Mouse (Mus musculus): ENCODE data around the gene Wdr75.
A peak's percentile ranks its signal among the peaks of the same experiment; 100 is the strongest.

The Wdr75 gene

GRCm38 (mm10) chr1:45794969-45795908, at the start of gene Wdr75:
Gene Wdr75, plus strand, starts transcription at chr1:45795166.
- DNase-seq, result peak; percentile 93

- no peak for DNase-seq
Observed at GRCm38 (mm10) chr1:45755902-45756301, 39.1 kb upstream of the Wdr75 start.

DNA sequence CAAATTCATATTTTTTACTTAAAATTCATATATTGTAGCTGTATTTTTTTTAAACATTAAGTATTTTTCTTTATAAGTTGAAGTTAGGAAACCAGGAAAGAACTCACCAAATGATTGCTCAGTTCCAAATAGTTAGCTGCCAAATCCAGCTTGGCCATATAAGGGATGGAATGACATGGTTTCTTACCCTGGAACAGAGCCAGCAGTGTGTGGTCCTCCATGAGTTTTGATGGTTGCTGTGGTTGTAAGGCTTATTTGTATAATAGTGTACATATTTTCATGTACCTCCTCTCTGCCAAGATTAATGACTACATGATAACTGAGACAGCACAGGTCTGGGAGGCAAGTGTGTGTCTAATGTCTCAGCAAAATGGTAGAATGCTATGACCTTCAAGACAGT, 38.3 kb upstream of the Wdr75 start:
- DNase-seq, result no peak

GRCm38 (mm10) chr1:45758011-45758410, 37.0 kb upstream of the Wdr75 start:
- DNase-seq, result no peak

DNA sequence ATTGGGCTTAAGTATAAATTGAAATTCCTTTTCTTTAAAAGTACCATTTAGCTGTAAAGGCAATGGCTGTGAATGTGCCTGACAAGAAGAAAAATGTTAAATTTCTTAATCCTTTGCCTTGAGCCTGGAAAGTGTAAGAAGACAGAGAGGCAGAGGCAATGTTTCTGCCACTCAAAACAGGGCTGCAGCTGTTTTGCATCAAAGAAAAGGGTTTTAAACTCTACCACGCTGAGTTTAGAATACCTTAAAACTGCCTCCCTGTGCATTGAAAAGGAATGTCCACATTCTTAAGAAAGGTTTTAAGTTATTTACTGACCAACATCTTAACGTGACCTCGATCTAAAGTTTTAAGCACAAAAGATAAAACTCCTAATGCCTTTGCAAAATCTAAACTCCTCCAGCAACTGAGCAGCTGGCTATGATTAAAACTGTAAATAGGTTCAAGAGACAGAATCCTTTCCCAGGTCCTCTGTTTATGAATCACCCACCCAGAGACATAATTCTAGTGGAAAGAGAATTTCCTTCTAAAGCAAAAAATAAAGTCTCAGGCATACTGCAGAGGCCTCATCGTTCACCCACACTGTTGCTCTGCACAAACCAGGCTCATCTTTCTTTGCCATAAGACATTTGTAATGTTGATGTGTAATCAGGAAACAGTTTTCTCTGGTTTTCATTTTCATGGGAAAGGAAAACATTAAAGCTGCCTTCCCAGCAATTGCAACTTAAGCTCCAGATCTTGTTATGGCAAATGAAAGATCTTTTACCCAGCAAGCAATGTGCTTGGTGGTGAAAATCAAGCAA, 34.1 kb upstream of the Wdr75 start:
- no peak for DNase-seq

- DNase-seq, result no peak
Observed at GRCm38 (mm10) chr1:45761468-45761795, 33.5 kb upstream of the Wdr75 start.

GRCm38 (mm10) chr1:45765678-45766077, 29.3 kb upstream of the Wdr75 start:
- no peak for DNase-seq

DNA sequence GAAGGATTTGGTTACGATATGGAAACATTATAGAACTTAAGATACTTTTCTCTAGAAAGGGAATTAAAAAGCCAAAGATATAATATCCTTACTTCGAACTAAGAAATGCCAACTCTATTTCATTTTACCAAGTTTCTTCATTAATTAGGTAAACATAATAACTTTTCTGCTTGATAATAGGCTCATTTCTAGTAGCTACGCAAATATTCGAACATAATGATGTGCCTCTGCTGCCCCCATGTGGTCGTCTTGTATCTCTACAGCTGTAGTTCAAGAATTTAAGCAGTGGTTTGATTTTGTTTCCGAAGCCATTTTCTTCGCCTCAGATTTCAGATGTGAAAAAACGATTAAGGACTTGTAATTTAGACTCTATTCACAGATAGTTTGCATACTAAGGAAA, 28.8 kb upstream of the Wdr75 start:
- peak; percentile 33 for DNase-seq

GRCm38 (mm10) chr1:45767533-45767932, 27.4 kb upstream of the Wdr75 start:
- DNase-seq, result no peak

DNA sequence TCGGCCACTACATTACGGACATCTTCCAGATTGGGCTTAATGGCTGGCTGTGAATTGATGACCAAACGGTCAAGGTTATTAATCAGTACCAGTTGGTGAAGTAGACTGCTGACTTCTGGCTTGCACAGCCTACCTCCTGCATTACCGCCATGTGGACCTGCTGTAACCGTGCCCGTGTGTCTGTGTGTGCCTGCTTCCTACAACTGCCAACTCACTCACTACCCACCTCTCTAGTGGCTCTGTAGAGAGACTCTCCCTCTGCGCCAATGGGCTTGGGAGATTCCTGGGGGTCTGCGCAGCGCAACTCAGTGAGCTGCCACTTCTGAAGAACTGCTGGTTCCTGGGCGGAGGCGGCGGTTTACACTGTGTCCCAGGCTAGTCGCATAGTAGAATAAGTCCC, 25.6 kb upstream of the Wdr75 start:
- no peak for DNase-seq

DNA sequence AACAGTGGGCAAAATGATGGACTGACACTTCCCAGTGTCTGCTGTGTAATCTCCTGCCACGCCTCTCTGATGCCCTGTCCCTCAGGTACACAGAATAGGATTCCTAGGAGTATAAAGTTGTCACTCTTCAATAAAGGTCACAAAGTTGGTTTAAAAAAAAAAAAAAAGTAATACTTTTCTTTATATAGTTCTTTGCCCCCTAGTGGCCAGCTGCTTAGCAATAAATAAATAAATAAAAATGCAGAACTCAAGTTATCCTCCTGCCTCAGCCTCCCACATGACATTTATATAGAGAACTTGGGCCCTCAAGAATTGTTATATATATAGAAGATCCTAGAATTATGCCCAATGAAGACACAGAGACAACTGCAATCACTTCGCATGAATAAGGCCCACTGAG, 24.9 kb upstream of the Wdr75 start:
- DNase-seq, result no peak

DNA sequence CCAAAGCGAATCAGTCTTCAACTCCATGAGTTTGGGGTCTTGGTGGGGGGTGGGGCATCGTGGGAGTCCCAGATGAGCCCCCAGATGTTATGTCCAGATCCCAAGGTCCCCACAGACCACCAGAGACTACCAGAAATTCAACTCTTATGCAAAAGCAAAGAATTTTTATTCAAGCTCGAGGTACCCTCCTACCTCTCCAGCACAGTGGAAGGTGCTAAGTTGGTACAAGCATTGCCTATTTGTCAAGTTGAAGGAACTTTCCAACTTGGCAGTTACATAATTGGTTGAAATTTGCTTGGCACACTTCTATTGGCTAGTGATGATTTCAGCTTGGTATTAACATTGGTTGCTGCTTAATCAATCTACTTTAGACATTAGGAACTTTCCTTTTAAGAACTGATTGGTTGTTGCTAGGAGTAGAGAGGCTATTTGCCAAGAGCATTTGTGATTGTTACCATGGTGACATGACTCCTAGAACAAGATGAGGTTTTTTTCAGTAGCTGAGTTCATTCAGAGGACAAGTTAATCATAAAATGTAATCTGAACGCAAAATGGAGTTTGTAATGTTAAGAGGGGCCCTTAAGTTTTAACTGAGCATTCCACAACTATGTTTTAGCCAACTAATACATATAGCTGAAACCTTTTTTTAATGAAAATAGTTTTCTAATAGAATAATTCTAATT, 14.2 kb upstream of the Wdr75 start:
- DNase-seq, result no peak

DNA sequence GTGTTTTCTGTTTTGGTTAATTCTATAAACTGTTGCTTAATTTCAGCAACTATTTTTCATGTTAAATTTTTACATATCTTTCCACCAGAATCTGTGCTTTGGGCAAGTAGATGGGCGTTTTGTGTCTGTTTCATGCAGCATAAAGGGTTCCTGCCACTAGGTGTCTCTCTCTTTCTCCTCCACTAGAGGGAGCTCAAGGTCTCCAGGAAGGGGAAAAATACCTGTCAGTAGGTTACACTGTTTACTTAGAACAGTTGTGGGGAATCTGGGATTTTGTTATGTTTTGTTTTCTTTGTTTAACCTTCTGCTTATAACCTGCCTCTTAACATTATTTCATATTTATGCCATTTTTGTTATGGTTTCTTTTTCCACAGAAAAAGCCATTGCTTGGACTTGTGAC, 21.9 kb downstream of the Wdr75 start:
- peak; percentile 12 for DNase-seq

GRCm38 (mm10) chr1:45818564-45818963, 23.6 kb downstream of the Wdr75 start:
- DNase-seq, result no peak

- no peak for DNase-seq
Observed at GRCm38 (mm10) chr1:45824441-45824840, 29.5 kb downstream of the Wdr75 start.

DNA sequence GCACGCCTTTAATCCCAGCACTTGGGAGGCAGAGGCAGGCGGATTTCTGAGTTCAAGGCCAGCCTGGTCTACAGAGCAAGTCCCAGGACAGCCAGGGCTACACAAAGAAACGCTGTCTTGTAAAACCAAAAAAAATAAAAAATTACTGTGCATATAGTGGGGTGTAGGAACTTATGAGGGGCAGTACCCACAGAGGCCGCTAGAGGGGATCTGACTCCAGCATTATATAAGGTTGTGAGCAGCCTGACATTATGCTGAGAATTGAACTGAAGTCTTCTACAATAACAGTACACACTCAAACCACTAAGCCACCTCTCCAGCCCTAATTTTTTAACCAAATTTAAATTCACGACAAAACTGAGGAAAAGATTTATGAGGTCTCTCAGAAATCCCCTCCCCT, 30.2 kb downstream of the Wdr75 start:
- peak; percentile 59 for DNase-seq

DNA sequence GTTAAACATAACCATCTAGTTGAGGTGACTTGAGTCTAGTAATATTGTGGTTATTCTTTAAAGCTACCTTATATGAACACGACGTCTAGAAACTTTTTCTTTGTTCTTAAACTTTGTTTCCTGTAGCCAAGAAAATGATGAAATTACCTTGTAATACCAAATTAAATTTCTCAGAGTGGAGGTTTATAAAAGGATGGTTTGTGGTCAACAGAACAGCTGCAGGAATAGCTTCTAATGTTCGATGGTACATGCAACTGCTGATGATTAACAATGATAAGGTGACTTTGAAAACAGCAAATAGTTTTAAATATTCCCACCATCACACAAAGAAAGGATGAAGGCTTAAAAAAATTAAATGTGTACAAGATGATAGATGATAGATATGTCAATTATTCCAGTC, 30.7 kb downstream of the Wdr75 start:
- no peak for DNase-seq

DNA sequence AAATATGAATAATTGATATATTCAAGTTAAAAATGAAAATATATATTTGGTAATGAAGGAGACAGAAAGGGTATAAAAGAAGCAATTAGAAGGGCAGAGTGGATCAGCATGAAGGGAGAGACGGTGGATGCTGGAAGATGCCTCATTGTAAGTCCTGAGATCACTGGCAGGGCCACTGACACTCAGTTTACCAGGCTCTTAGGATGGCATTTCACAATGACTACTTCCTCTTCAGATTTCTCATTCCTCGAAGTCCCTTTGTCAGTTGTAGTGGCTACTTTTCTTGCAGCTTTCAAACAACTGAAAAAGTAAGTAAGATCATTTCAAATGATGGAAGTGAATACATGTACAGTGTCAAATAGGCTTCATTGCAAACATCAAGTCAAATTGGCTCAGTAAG, 31.2 kb downstream of the Wdr75 start:
- DNase-seq, result no peak

DNA sequence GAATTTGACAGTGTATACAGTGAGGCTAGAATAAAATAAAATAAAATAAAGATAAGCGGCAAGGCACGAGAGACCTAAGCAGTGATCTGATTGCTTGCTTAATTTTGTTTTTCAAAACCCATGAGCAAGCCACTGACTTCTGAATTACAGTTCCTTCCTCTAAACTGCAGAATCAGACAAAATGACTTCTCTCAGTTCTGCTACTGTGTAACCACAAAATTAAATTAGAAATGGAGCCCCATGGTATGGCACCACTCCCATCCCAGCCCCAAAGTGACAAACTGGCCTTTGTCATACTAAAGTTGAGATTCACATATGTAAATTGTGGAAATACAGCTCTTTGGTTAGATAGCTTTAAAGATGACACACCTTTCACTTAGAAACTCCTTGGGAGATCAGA, 31.8 kb downstream of the Wdr75 start:
- DNase-seq, result no peak

DNA sequence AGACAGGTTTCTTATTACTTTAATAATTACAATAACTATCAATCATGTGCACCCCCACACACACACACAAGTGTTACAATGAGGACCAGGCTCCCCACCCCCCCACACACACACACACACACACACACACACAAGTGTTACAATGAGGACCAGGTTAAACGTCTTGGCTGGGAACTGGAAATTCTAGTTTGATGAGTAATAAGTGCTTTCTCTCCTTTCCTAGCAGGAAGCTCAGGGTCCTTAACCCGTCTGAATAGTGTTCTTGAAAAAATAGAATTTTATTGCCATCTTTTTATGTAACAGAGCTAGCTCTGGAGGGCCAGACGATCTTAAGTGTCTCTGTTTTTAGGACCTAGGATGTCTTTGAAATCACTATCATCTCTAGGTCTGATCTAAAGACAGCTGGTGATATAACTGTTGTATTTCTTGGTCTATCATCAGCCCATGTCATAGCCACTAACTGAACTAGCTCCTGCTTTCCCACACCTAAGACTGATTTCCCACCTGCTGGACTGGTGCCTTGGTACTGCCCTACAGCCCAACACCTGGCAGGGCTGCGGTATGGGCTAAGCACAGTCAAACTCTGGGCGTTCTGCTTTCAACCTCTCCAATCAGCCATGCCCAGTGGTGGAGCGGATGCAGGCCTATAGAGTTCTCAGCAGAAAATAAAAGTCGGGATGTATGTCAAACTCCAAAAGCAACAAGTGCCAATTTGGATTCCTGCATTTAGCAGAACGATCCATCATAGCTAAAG, 35.7 kb downstream of the Wdr75 start:
- no peak for DNase-seq

GRCm38 (mm10) chr1:45835362-45836063, 40.5 kb downstream of the Wdr75 start:
- no peak for DNase-seq

DNA sequence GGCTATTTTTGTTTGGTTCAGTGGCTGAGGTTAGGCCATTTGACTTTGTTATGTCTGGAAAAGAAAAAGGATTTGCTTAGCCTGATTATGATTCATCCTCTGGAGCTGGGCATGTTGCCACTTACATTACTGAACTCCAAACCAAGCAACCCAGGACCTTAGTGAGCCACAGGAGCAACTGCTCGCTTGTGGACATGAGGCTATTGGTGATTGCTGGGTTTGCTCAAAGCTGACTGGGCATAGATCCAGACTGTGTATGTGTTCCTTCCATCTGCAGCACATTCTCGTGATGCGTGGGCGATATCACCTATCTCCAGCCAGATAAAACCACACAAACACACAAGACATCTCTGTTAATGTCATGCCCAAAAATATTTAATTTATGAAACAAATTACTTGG, 42.8 kb downstream of the Wdr75 start:
- no peak for DNase-seq
